Mouse (Mus musculus): Measurements from ENCODE around the gene Cmbl. TPM values are rescaled to one million over a fixed set of nuclear protein-coding genes. Genes with fewer than 3 reads are reported as not detected.

Cmbl gene
- total and polyA plus RNA-seq, 2 experiments from 2014 or later: 21.2 to 24.9 TPM

DNA sequence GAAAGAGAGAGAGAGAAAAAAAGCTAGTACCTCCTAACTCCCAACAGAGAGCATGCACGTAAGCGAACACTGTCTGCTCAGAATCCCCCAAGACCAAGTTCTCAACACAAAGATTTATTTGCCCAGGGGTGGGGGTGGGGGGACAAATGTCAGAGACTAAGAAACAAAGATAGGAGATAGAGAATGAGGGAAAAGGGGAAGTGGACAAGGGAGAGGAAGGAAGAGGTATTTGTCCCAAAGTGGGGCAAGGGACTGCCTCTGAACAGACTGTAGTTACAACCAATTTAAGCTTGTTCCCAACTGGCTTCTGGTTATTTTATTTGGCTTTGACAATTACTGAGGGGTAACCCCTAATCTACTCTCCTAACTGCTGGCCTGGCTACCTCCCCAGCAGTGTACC lies 10.3 kb upstream of the Cmbl start:
- H3K4me3 ChIP-seq (ENCODE audit: low read length): no peak overlapping the region
- H3K9ac ChIP-seq (replicated peaks; ENCODE audit: low read length): no peak overlapping the region
- WGBS: 84% methylated on average over 2 of the region's 2 CpGs
- no peak for TF ChIP-seq CTCF (IDR thresholded peaks at IDR 0.05; ENCODE audit: low read depth)
- H3K9me3 ChIP-seq (ENCODE audit: low read length): no peaks in the 10 kb centered on the region
- H3K27me3 ChIP-seq (ENCODE audit: insufficient read depth, low read length): no peaks in the 10 kb centered on the region
- no peaks in the 10 kb centered on the region for H3K4me1 ChIP-seq (ENCODE audit: insufficient read depth, low read length)
- H3K4me2 ChIP-seq (ENCODE audit: low read depth, low read length): no peak overlapping the region
- H3K36me3 ChIP-seq (ENCODE audit: insufficient read depth, low read length): no peaks in the 10 kb centered on the region
- no peak for DNase-seq (ENCODE audit: low spot score)
- H3K27ac ChIP-seq: no peak overlapping the region
- ATAC-seq: no peak

DNA sequence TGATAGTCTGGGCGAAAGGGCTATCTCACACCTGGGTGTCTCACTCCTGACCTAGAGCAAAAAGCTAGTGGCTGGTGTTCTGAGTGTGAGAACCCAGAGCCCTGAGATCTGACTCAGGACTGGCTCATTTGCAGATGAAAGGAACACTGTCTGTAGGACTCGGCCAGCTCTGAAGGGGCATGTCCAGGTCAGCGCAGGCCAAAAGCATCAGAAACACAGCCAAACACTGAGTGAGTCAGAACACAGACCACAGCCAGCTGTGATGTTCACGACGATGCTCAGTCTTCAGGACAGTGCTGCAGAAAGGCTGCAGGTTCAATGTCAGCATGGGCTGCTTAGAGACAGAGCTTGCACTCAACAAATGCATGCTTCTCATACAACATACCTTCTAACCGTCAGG lies 3.8 kb upstream of the Cmbl start:
- Histone ChIP-seq H3K36me3 (ENCODE audit: insufficient read depth, low read length) (no peaks in the 10 kb centered on the region), H3K4me3 (ENCODE audit: low read length) (no peak overlapping the region), H3K4me2 (ENCODE audit: low read depth, low read length) (no peak overlapping the region), H3K27ac (no peak overlapping the region), H3K27me3 (ENCODE audit: insufficient read depth, low read length) (no peaks in the 10 kb centered on the region), H3K4me1 (ENCODE audit: insufficient read depth, low read length) (no peaks in the 10 kb centered on the region), H3K9me3 (ENCODE audit: low read length) (no peaks in the 10 kb centered on the region), H3K9ac (replicated peaks; ENCODE audit: low read length) (no peak overlapping the region)
- TF ChIP-seq CTCF (IDR thresholded peaks at IDR 0.05; ENCODE audit: low read depth): no peak
- ATAC-seq (no peak), DNase-seq (ENCODE audit: low spot score) (no peak)
- 63% methylated on average over 6 of the region's 6 CpGs for WGBS

DNA sequence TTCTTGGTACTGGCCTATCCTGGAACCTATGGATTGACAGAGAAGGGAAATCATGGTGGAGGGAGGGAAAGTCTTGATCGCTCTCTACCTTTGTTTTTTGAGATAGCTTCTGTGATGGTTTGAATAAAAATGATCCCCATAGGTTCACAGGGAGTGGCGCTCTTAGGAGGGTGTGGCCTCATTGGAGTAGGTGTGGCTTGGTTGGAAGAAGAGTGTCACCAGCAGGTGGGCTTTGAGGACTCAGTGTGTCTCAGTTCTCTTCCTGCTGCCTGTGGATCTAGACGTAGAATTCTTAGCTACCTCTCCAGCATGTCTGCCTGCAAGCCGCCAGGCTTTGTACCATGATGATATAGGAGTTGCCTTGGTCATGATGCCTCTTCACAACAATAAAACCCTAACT lies 3.2 kb upstream of the Cmbl start:
- no peak overlapping the region for H3K27ac ChIP-seq
- H3K4me3 ChIP-seq (ENCODE audit: low read length): no peak overlapping the region
- H3K4me2 ChIP-seq (ENCODE audit: low read depth, low read length): no peak overlapping the region
- no peak for ATAC-seq
- DNase-seq (ENCODE audit: low spot score): no peak
- 94% methylated on average over 4 of the region's 4 CpGs for WGBS
- no peaks in the 10 kb centered on the region for H3K4me1 ChIP-seq (ENCODE audit: insufficient read depth, low read length)
- H3K36me3 ChIP-seq (ENCODE audit: insufficient read depth, low read length): no peaks in the 10 kb centered on the region
- no peaks in the 10 kb centered on the region for H3K9me3 ChIP-seq (ENCODE audit: low read length)
- no peaks in the 10 kb centered on the region for H3K27me3 ChIP-seq (ENCODE audit: insufficient read depth, low read length)
- TF ChIP-seq CTCF (IDR thresholded peaks at IDR 0.05; ENCODE audit: low read depth): no peak
- no peak overlapping the region for H3K9ac ChIP-seq (replicated peaks; ENCODE audit: low read length)

DNA sequence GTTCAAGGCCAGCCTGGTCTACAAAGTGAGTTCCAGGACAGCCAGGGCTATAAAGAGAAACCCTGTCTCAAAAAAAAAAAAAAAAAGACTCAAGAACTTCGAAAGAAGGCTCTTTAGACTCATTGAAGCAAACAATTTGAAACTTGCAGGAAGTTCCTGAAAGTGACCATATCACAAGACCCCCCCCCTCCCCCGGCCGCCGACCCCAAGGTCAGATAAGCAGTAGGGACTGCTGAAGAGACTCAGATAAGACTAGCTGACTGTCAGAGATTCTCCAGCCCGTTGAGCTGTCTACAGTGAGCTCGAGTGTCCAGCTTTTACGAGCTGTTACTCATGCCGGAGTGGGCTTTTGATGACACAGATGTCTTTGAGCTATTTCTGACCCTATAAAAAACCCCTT lies 2.3 kb upstream of the Cmbl start:
- 93% methylated on average over 8 of the region's 8 CpGs for WGBS

DNA sequence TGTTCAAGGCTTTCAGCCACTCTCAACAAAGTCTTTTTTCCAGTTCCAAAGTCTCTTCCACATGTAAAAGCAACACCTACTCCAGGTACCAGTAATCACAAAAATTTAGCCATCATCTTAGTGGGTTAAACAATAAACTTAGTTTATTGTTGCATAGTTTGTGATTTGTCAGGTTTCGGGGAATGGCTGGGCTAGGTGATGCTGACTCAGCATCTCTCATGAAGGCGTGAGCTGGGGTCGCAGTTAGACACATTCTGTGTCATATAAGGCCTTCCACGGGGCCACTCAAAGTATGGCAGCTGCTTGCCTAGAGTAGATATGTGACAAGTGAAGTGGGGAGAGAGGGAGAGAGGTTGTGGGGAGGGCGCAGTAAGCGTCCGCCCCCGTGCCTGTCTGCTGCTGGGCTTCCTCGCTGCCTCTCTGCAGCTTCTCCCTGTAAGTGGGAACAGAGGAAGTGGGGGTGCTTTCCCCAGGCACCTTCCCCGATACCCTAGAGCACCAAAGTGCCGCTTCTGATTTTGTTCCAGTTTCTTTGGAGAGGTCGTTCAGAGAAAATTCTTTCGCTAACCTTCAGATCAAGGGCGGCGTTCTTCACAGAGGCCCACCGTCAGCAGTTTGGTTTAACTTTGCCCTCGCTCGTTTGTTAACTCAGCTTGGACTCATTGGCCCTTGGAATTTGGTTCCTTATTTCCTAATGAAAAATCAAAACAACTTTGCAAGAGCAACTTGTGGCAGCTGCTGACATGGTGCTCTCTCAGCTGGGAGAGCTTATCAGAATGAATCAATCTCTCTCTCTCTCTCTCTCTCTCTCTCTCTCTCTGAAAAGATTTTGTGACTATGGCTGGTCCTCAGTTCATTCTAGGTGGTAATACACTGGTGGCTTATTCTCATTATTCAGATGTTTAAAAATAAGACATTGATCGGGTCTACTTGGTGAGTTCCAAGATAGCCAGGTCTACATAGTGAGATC lies 1.3 kb upstream of the Cmbl start:
- Histone ChIP-seq H3K4me1 (ENCODE audit: insufficient read depth, low read length) (no peaks in the 10 kb centered on the region), H3K36me3 (ENCODE audit: insufficient read depth, low read length) (no peaks in the 10 kb centered on the region), H3K4me2 (ENCODE audit: low read depth, low read length) (no peak overlapping the region), H3K9ac (replicated peaks; ENCODE audit: low read length) (no peak overlapping the region), H3K27me3 (ENCODE audit: insufficient read depth, low read length) (no peaks in the 10 kb centered on the region), H3K9me3 (ENCODE audit: low read length) (no peaks in the 10 kb centered on the region), H3K27ac (no peak overlapping the region; the same call in 1 of the 2 replicates), H3K4me3 (ENCODE audit: low read length) (no peak overlapping the region)
- ATAC-seq (no peak), DNase-seq (ENCODE audit: low spot score) (no peak)
- 76% methylated on average over 19 of the region's 19 CpGs for WGBS
- TF ChIP-seq CTCF (IDR thresholded peaks at IDR 0.05; ENCODE audit: low read depth): no peak

More for the DNA sequence above, 2.3 kb upstream of the Cmbl start:
- Histone ChIP-seq H3K4me2 (ENCODE audit: low read depth, low read length) (no peak overlapping the region), H3K27me3 (ENCODE audit: insufficient read depth, low read length) (no peaks in the 10 kb centered on the region), H3K9ac (replicated peaks; ENCODE audit: low read length) (no peak overlapping the region), H3K4me1 (ENCODE audit: insufficient read depth, low read length) (no peaks in the 10 kb centered on the region), H3K9me3 (ENCODE audit: low read length) (no peaks in the 10 kb centered on the region), H3K36me3 (ENCODE audit: insufficient read depth, low read length) (no peaks in the 10 kb centered on the region), H3K4me3 (ENCODE audit: low read length) (no peak overlapping the region), H3K27ac (no peak overlapping the region)
- ATAC-seq: no peak
- no peak for DNase-seq (ENCODE audit: low spot score)
- TF ChIP-seq CTCF (IDR thresholded peaks at IDR 0.05; ENCODE audit: low read depth): no peak

DNA sequence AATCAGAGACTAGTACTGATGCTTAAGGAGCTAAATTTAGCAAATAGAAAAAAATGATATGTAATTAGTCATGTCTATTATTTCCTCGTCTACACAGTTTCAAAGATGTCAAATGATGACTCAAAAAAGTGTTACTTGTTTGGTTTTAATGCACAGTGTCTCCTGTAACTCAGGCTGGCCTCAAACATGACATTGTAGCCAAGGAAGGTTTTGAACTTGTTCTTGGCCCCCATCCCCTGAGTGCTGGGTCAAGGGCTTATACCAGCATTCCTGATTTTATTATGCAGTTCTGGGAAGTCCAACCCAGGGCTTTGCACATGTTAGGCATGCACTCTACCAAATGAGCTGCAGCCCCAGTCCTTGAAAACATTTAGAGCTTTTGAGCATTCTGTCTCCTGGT lies 597 bp downstream of the Cmbl start:
- Histone ChIP-seq H3K9me3 (ENCODE audit: low read length) (no peaks in the 10 kb centered on the region), H3K4me3 (ENCODE audit: low read length) (no peak overlapping the region), H3K27ac (no peak overlapping the region), H3K4me1 (ENCODE audit: insufficient read depth, low read length) (no peaks in the 10 kb centered on the region), H3K36me3 (ENCODE audit: insufficient read depth, low read length) (no peaks in the 10 kb centered on the region), H3K9ac (replicated peaks; ENCODE audit: low read length) (no peak overlapping the region), H3K27me3 (ENCODE audit: insufficient read depth, low read length) (no peaks in the 10 kb centered on the region), H3K4me2 (ENCODE audit: low read depth, low read length) (no peak overlapping the region)
- DNase-seq (ENCODE audit: low spot score): no peak
- ATAC-seq: no peak
- WGBS: 77% methylated on average over 1 of the region's 1 CpGs
- TF ChIP-seq CTCF (IDR thresholded peaks at IDR 0.05; ENCODE audit: low read depth): no peak

DNA sequence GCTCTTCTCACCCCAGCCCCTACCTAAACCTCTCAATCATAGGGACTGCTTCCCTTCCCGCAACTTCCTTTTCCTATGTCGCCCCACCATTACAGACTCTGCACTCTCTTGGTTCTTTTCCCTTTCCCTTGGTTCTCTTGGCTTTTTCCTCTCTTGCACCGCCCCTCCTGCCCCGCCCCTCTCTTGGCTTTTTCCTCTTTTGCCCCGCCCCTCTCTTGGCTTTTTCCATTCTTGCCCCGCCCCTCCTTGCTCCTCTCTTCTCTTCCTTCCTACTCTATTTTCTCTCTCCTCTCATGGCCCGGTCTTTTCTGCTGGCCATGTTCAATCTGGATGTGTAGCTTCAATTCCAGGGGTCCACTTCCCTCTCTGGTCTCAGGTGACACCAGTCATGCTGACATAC lies 2.2 kb downstream of the Cmbl start:
- WGBS: 72% methylated on average over 7 of the region's 7 CpGs

More for the DNA sequence above, 2.2 kb downstream of the Cmbl start:
- no peak overlapping the region for H3K27ac ChIP-seq
- no peak overlapping the region for H3K9ac ChIP-seq (replicated peaks; ENCODE audit: low read length)
- no peaks in the 10 kb centered on the region for H3K36me3 ChIP-seq (ENCODE audit: insufficient read depth, low read length)
- no peak for DNase-seq (ENCODE audit: low spot score)
- no peaks in the 10 kb centered on the region for H3K27me3 ChIP-seq (ENCODE audit: insufficient read depth, low read length)
- TF ChIP-seq CTCF (IDR thresholded peaks at IDR 0.05; ENCODE audit: low read depth): no peak
- no peak for ATAC-seq
- no peaks in the 10 kb centered on the region for H3K9me3 ChIP-seq (ENCODE audit: low read length)
- no peak overlapping the region for H3K4me2 ChIP-seq (ENCODE audit: low read depth, low read length)
- H3K4me3 ChIP-seq (ENCODE audit: low read length): no peak overlapping the region
- no peaks in the 10 kb centered on the region for H3K4me1 ChIP-seq (ENCODE audit: insufficient read depth, low read length)

Data from hindbrain, postnatal 0 days (tissue).